Mouse (Mus musculus) left cerebral cortex, postnatal 4 days (tissue): ENCODE measurements around the gene Nme7. TPM values are rescaled to one million over a fixed set of nuclear protein-coding genes. Genes with fewer than 3 reads are reported as not detected.
A peak's percentile ranks its signal among the peaks of the same experiment; 100 is the strongest.

Experiments
- DNase-seq: peaks from one replicate; pipeline ENCODE4 v3.0.0-alpha.2; 2022
- intact Hi-C: fragments of 180-260 bp; cut with DNase I; formaldehyde crosslinking; loops from one replicate; pipeline ENCODE4 v1.15.1; 2025
- total RNA-seq, 2 experiments: library from RNA; stranded (reverse); gene quantifications; 2 replicates each; pipeline ENCODE4 v1.2.3; 2021

Gene Nme7
- total RNA-seq, 2 experiments from 2014 or later: 21.5 to 24.4 TPM

DNA sequence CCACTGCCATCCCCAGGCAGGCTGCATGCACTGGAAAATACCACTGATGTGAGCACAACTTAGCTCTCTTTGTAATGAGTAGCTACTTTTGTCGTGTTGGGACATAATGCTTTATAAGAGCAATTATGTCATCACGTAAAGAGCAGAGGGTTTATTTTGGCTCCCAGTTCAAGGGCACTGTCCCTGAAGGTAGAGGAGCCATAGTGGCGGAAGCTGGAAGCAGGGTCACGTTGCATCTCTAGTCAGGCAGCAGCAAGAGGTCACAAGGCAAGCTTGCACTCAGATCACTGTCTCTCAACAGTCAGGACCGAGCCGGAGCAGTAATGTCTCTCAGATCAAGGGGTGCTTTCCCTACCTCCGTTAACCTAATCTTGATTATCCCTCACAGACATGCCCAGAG is 123.9 kb downstream of the Nme7 start:
- no peak for DNase-seq
- intact Hi-C loops: no loop called here

DNA sequence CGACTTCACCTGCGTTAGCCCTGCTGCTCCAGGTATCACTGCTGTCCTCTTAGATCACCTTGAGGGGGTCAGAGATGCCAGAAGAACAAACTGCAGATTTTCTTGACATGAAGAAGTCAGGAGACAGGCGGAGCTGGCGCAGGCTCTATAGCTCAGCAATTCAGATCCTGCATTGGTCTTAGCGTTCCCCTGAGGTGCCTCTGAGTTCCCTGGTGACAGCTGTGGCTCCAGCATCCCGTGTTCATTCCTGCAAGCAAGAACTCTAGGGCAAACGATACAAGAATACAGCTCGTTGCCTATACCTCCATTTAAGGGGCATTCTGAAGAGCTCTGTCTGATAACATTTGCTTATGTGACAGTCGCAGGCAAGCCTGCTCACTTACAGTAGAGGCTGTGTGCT is 124.7 kb downstream of the Nme7 start:
- intact Hi-C loops: no loop called here
- DNase-seq: no peak

DNA sequence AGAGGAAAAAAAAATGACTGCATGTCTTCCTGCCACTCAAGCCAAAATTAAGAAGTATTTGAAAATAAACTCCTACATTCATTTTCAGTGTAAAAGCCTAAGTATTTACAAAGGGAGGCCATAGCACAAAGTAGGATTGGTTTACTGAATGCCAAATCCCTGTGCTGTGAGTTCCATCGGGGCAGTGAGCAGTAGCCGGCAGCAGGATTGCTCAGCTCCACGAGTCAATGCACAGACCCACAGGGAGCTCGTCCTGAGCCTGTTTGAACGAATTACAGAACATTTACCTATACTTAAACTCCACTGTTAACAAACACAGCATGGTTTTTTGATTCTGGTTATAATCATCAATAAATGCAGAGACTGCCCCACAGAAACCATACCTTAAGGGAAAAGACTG is 128.7 kb downstream of the Nme7 start:
- no peak for DNase-seq
- intact Hi-C loops: no loop called here

DNA sequence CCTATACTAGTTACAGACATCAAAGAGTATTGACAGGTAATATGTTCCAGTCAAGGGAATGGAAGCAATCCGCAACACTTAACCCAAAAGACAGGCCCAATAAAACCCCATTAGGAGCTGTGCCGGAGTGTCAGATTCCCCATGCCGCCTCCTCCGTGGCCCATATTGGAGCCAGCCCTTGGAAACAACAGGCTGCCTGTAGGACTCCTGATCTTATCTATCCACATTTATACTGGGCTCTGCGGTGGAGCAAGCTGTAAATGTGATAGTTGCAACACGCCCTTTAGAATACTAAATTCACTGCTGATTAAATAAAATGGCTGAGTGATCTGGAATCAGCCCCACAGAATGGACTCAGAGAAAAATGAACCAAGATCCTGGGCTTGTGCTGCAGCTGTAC is 130.1 kb downstream of the Nme7 start:
- intact Hi-C loops: no loop called here

DNA sequence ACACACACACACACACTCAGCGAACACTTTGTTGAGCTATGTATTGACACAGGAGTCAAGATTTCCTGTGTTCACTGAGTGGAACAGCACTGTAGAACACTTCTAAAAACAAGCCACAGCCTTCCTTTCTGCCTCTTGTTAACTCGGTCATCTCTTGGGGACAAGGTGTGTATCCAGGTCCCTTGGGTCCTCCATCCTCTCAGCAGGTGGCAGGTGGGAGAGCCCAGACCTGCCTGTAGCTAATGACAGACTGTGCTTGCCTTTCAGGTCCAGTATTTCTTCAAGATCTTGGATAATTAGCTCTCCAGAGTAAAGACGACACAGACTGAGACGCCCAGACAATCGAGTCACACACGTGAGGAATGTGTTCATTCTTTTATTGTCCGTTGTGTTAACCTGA is 132.8 kb downstream of the Nme7 start:
- no peak for DNase-seq
- intact Hi-C loops: no loop called here

More for the DNA sequence above, 130.1 kb downstream of the Nme7 start:
- DNase-seq: no peak

DNA sequence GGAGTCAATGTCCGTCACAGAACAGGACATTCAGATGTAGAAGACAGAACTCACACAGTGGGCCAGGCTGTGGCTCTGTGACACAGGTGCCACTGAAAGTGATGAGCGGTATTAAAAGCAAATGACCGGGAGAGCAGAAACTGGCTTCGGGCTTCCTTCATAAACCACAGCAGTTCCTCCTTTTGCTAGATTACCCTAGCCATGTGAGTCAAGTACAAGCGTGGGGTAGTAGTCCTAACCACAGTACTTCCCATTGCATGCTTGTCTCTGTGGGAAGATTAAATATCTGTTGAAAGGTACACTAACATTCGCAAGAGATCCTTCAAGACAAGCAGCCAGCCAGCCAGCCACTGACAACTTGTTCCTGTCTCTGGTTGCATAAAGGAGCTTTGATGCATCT is 136.3 kb downstream of the Nme7 start:
- DNase-seq: no peak
- intact Hi-C loops: loop anchor here (5.0 kb wide), 1 partner anchor 123 kb away; no protein-coding TSS in a partner anchor

DNA sequence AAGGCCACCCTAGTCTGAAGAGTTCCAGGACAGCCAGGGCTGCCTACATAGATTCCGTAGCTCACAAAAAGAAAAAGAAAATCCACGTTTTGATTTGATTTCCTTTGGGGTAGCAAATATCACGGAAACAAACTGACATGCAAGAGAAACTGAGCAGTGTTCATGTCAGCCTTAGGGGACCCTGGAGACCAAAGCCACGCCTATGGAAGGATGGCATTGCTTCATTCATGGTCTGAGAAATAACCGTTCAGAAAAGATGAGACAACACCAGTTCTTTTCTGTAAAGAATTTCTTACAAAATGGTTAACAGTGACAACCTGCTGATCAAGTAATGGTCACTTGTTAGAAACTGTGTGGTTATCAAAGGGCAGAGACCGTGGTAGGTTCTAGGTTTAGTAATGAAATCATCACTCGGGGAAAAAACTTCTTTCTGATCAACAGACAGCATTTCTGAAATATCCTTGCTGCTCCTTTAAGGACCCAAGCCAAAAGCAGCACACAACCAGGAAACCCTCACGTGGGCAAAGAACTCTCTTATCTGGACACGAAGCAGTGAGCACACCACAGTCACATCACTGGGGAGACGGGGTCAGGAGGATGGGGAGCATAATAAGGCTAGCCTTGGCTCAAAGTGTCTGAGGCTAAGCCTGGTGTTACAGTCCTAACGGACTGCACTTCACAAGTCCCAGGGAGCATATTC is 136.9 kb downstream of the Nme7 start:
- no peak for DNase-seq
- intact Hi-C loops: loop anchor here (5.0 kb wide), 1 partner anchor 124 kb away; no protein-coding TSS in a partner anchor

DNA sequence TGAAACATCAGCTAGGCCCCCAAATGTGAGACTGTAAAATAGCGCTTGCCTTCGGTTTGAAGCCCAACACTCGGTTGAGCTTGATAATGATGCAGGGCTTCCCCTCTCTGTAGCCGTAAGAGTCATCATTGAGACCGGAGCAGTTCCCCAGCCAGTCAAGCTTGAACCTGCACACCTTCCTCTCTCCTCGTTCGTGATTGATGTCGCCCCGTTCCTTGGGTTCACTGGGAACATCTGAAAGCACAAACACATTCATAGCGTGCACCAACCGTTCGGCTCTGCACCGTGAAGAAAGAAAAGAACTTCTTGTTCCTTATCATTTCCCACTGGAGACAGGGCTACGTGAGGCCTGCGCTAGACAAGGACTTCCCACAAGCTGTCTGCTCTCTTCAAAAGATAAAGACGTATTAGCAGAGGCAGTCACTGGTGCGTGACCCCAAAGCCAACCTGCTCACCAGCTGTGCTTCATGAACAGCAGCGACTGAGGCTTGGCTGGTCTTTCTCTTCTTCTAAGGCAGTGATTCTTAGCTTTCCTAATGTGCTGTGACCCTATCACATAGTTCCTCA is 137.6 kb downstream of the Nme7 start:
- DNase-seq: no peak

DNA sequence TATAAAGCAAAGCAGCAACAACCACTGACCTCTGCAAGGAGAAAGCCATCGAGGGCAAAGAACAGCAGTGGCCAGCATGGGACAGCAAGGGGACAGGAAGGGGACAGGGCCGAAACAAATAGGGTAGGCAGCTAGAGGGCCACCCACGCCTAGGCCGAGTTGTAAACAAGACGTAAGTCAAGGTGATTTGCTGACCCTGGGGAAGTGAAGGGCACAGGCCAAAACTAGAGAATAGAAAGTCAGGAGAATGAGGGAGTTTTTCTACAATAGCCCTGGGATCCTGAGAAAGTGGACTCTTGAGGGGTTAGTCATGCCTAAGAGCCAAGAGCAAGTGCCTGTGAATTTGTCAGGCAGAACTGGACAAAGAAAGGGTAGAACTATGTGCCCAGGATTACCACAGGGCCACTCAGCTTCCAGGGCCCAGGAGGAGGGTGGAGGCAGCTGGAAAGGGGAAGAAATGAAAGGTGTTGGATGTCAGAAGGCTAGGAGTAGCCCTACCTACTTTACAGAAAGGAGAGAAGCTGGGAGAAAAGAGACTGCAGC is 141.8 kb downstream of the Nme7 start:
- no peak for DNase-seq
- intact Hi-C loops: no loop called here

More for the DNA sequence above, 137.6 kb downstream of the Nme7 start:
- intact Hi-C loops: loop anchor here (5.0 kb wide), 1 partner anchor 124 kb away; no protein-coding TSS in a partner anchor

DNA sequence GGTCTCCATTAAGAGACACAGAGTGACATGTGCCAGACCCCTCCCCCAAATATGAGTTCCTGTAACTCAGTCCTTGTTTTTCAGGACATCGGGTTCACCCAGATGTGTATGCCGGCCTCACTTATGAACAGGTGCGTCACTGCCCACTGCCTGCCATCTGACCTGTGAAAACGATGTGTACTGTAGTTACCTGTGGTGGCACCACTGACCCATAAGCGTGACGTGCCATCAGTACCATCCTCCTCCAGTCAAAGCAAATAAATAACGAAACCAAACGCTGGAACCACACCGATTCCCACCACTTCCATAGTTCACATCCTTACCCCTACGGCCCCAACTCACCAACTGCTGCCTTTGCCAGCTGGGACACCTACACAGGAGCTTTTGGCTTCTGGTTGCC is 142.6 kb downstream of the Nme7 start:
- no peak for DNase-seq

DNA sequence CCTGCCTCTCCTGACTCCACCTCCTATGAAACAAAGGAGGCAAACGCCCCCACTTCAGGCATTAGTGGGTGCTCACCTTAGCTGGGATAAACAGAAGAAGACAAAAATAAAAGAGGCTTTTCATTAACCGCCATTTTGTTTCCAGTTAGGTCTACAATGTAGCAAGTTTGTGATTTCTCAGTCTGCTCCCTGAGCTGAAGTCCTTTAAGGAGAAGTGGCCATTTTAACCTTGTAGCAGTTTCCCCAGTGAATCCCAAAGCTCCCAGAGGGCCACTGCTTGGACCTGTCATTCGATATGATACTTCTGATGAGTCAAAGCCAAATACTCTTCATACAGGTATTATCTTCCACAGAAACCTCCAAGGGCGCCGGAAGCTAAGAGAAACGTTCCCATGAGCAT is 143.6 kb downstream of the Nme7 start:
- DNase-seq: no peak
- intact Hi-C loops: no loop called here

More for the DNA sequence above, 142.6 kb downstream of the Nme7 start:
- intact Hi-C loops: no loop called here

DNA sequence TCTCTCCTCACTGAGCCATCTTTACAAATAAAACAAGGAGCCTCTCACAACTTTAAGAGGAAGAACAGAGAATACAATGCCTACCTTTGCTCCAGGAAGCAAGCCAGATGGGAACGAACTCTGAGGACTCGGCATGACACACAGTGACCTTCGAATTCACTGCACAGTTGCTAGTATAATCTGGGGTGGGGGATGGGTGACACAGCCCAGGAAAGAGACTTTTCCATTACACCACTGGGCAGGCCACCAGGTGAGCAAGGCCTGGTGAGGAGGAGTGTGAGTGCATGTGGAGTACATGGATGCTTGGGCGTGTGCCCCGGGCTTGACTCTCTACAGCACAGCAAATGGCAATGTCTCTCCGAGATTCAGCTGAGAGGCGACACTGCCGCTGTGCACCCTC is 145.7 kb downstream of the Nme7 start:
- intact Hi-C loops: loop anchor here (10.0 kb wide), 2 partner anchors 315 to 585 kb away; no protein-coding TSS in a partner anchor
- DNase-seq: no peak

DNA sequence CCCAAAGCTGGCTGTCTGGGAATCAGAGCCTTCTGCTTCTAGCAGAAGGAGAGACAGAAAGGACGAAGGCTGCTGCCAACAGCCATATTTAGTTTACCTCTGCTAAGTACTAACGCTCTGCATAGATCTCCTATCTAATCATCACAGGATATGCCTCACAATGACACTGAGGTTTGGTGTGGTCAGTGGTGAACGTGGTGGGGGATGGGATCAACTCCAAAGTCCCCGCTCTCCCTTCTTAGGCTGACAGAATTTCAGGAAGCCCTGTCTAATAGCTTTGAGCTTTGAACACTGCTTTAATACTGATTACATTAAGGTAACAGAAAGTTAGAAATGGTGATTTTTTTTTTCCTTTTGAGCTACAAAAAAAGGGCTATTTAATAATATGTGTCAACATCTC is 146.3 kb downstream of the Nme7 start:
- intact Hi-C loops: loop anchor here (10.0 kb wide), 2 partner anchors 315 to 585 kb away; no protein-coding TSS in a partner anchor
- no peak for DNase-seq

DNA sequence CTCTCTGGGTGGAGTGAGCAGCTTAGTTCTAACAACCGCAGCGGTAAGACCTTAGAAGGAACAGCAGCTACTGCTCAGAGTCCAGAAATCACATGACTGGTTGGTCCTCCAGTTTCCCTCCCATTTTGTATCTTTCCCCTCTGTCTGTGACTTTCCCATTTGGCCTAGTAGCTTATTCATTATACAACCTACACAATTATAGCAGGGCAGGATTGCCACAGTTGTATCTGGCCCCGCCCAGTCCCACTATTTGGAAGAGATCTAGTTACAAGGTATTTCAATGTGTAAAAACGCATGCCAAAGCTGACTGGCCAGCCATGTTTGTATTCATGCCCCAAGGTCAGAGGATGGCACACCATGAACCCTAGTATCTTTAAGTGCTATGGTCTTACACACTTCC is 146.7 kb downstream of the Nme7 start:
- intact Hi-C loops: loop anchor here (10.0 kb wide), 2 partner anchors 314 to 584 kb away; no protein-coding TSS in a partner anchor
- DNase-seq: no peak

DNA sequence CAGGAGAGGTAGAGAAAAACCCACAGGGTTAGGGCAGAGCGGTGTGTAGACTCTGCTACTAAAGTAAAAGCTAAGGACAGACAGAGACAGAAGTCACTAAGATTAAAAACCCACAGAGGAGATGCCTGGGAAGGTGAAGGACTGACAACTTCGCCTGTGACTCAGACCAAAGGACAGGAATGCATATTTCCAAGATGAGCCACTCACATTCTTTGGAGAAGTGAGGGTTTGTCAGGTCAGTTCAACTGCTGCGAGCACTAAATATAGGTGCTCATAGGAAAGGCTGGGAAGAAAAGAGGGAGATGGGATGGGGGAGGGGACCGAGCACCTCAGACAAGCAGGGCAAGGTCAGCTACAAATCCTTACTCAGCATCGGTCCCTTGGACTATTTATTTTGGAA is 147.4 kb downstream of the Nme7 start:
- intact Hi-C loops: loop anchor here (10.0 kb wide), 2 partner anchors 313 to 583 kb away; no protein-coding TSS in a partner anchor
- no peak for DNase-seq

DNA sequence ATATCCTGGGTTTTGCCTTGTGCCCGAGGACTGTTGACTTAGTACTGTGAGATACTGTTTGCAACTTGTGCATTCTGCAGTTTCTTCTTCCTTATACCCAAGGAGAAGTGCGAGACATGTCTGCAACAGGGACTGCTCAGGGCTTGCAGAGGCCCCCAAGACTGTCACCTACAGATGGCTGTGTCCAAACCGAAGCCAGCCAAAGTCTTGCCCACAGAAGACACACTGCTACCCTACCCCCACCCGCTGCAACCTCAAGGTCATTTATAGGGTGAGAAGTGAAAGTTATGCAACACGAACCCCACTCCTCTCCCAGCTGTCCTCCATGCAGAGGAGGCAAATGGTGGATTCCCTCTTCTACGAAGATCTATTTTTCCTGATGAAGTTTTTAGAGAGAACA is 148.7 kb downstream of the Nme7 start:
- intact Hi-C loops: loop anchor here (10.0 kb wide), 2 partner anchors 312 to 582 kb away; no protein-coding TSS in a partner anchor

DNA sequence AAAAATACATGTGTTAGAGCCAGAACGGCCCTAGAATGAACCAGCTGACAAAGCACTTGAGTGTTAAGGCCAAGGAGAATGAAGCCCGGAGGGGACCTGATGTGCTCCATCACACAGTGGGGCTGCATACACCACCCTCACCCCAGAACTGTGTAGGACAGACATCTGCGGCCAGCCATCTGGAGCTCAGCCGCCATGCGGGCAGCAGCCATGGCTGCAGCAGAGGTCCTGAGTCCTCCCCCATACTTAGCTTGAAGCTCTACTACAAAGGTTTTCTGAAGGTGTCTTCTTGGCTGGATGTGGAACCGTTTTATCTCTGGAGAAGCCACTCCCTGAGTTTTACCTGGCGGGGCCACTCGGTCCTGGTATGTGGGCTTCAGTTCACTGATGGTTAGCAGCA is 149.2 kb downstream of the Nme7 start:
- no peak for DNase-seq
- intact Hi-C loops: loop anchor here (10.0 kb wide), 2 partner anchors 312 to 582 kb away; no protein-coding TSS in a partner anchor

More for the DNA sequence above, 148.7 kb downstream of the Nme7 start:
- no peak for DNase-seq

DNA sequence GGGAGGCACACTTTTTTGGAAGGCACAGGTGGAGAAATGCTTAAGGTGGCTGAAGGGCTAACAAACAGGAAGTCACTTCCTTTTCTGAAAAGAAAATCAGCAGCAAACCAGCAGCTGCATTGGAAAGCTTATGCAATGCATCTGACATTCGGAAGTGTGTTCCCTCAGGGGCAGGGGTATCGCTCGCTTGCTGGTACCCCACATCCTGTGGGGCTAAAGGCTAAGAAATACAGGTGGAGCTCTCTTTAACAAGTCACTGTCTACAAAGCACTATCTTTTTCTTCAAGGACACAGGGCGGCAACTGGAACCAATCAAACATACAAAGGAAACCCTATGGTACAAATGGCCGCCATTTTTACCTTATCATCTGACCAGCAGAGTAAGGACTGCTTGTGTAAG is 149.8 kb downstream of the Nme7 start:
- DNase-seq: no peak
- intact Hi-C loops: loop anchor here (10.0 kb wide), 2 partner anchors 311 to 581 kb away; no protein-coding TSS in a partner anchor

DNA sequence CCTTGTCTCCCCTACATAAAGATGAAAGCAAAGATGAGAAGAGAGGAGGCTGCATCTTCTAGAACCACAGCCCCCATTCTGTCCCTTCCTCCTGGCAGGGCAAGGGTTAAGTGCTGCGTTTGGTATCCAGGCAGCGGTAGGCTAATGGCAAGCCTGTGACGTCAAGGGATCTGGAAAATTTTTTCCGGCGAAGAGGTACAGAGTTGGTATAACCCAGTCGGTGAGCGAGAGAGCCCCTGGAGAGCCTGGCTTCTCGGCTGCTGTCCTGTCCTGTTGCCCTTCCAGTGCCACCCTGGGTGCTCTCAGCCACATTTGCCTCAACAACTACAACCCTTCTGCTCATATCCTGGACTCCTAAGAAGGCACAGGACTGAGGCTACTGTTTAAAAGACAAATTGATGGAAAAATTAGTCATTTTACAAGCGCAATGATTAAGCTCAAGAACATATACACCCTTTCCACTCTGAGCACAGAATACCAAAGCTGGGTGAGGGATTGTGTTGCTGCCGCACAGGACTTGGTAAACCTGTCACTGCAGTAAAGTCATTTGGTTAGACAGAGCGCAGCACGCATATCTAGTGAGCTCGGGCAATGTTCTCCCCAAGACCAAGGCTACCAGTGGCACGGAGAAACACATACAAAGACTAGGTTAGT is 151.0 kb downstream of the Nme7 start:
- intact Hi-C loops: loop anchor here (5.0 to 10.0 kb wide), 6 partner anchors 132 to 667 kb away; no protein-coding TSS in a partner anchor
- DNase-seq: peak; percentile 25

DNA sequence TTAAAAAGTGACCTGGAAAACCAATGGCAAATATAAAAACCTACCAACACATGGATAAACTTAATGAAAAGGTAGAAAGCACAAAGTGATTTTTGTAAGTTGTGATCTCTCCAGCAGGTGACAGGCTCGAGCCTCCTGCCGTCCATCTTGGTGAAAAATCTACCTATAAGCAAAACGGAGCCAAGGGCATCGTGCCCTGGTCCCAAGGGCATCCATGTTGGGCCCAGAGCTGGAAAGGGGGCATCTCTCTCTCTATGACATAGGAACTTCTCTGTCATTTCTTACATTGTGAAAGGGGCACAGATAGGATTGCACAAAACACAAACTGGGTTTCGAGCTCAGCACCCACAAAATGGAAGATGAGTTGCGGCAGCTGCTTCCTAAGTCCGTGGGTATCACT is 151.7 kb downstream of the Nme7 start:
- intact Hi-C loops: loop anchor here (5.0 to 10.0 kb wide), 6 partner anchors 132 to 667 kb away; no protein-coding TSS in a partner anchor
- DNase-seq: peak; percentile 30

DNA sequence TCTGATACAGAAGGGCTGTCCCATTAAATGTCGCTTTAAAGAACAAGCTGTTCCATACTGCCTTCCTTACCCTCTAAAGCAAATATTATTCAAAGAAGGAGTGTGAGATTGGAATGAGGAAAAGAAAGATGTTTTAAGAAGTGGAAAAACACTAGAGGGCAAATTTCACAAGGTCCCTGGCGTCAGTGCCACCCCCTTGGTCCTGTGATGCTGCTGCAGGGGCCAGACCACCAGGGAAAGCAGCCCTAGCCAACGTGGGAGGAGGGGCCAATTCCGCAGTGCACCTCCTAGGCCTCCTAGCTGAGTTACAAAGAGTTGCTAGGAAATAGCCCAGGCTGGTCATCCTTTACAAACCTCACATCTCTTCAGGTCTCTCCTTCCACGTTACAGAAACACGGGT is 152.1 kb downstream of the Nme7 start:
- intact Hi-C loops: loop anchor here (5.0 to 10.0 kb wide), 6 partner anchors 131 to 666 kb away; no protein-coding TSS in a partner anchor

More for the DNA sequence above, 152.1 kb downstream of the Nme7 start:
- peak; percentile 28 for DNase-seq
